Mouse (Mus musculus) CH12.LX (cell line): ENCODE results near the gene Smyd3. TPM values are rescaled to one million over a fixed set of nuclear protein-coding genes. Genes with fewer than 3 reads are reported as not detected.

Experiments used
- DNase-seq: peaks from one replicate; pipeline ENCODE4 v3.0.0-alpha.2; 2013; ENCODE audit errors: extremely low read depth
- H3K27ac ChIP-seq: 2 replicates; pipeline ENCODE4 v1.5.1; 2012; ENCODE audit warnings: low read depth, mild to moderate bottlenecking, control low read depth, moderate library complexity; ENCODE audit not compliant: insufficient read depth
- H3K27me3 ChIP-seq: replicated peaks from 2 replicates; pipeline ENCODE3; 2012; ENCODE audit warnings: inconsistent platforms
- H3K36me3 ChIP-seq, 2 experiments: replicated peaks in 1 of 2; 2 replicates each; pipeline versions ENCODE3 to v1.6.1; 2012; ENCODE audit warnings: inconsistent platforms in 1 of 2, low read length in 1 of 2, mild to moderate bottlenecking in 1 of 2, mixed read lengths in 1 of 2, moderate library complexity in 1 of 2; ENCODE audit not compliant: control insufficient read depth in 1 of 2, insufficient read depth in 1 of 2
- H3K4me1 ChIP-seq, 2 experiments: 2 replicates each; pipeline ENCODE4 v1.6.1; 2012; ENCODE audit warnings: inconsistent platforms in 1 of 2, moderate library complexity in 1 of 2; ENCODE audit not compliant: insufficient read depth in 2 of 2, control insufficient read depth in 1 of 2
- H3K4me2 ChIP-seq: 2 replicates; pipeline ENCODE4 v1.6.1; 2012; ENCODE audit warnings: low read depth, mild to moderate bottlenecking, control low read depth; ENCODE audit not compliant: poor library complexity, insufficient read depth, severe bottlenecking
- H3K4me3 ChIP-seq, 3 experiments: fragments of 150-350 bp in 1 of 3; sonication (generic) in 1 of 3; replicated peaks in 1 of 3; 2 replicates each; pipeline versions ENCODE3 to v1.5.1; 2011 to 2012; ENCODE audit warnings: low read depth in 2 of 3, low read length in 2 of 3, mild to moderate bottlenecking in 2 of 3, moderate library complexity in 2 of 3, control low read depth in 1 of 3, improper control_type of control experiment in 1 of 3, inconsistent platforms in 1 of 3, mixed read lengths in 1 of 3; ENCODE audit not compliant: poor library complexity in 1 of 3
- H3K79me2 ChIP-seq: replicated peaks from 2 replicates; pipeline ENCODE4 v1.6.1; 2012; ENCODE audit warnings: mild to moderate bottlenecking, moderate library complexity; ENCODE audit not compliant: control insufficient read depth, poor library complexity, insufficient read depth, severe bottlenecking; ENCODE audit errors: extremely low read depth
- H3K9ac ChIP-seq: 2 replicates; pipeline ENCODE4 v1.6.1; 2012; ENCODE audit warnings: low read depth, mild to moderate bottlenecking, control low read depth, moderate library complexity; ENCODE audit not compliant: insufficient read depth
- H3K9me3 ChIP-seq: replicated peaks from 2 replicates; pipeline ENCODE3; 2012; ENCODE audit warnings: low read length, inconsistent platforms, mixed read lengths
- BHLHE40 ChIP-seq: IDR thresholded peaks from 2 replicates; pipeline ENCODE4 v1.6.1; 2011; ENCODE audit warnings: mild to moderate bottlenecking, low read depth, low read length, improper control_type of control experiment
- CTCF ChIP-seq, 2 experiments: IDR thresholded peaks in 1 of 2; conservative IDR thresholded peaks in 1 of 2; 2 replicates each; pipeline ENCODE4 v1.5.1; 2011 to 2012; ENCODE audit warnings: low read depth in 2 of 2, low read length in 2 of 2, improper control_type of control experiment in 1 of 2, inconsistent platforms in 1 of 2, mild to moderate bottlenecking in 1 of 2, moderate library complexity in 1 of 2
- E2F4 ChIP-seq: IDR thresholded peaks from 2 replicates; pipeline ENCODE4 v1.6.1; 2011; ENCODE audit warnings: low read depth, low read length, improper control_type of control experiment; ENCODE audit not compliant: insufficient replicate concordance
- ELF1 ChIP-seq: IDR thresholded peaks from 2 replicates; pipeline ENCODE4 v1.6.1; 2014; ENCODE audit warnings: low read depth, mild to moderate bottlenecking, inconsistent platforms, low read length, improper control_type of control experiment
- EP300 ChIP-seq: IDR thresholded peaks from 2 replicates; pipeline ENCODE4 v1.6.1; 2011; ENCODE audit warnings: low read length, improper control_type of control experiment
- ETS1 ChIP-seq: conservative IDR thresholded peaks from 2 replicates; pipeline ENCODE4 v1.6.1; 2012; ENCODE audit warnings: low read depth, mild to moderate bottlenecking, inconsistent platforms, low read length, improper control_type of control experiment, moderate library complexity
- HCFC1 ChIP-seq: IDR thresholded peaks from 2 replicates; pipeline ENCODE4 v1.6.1; 2012; ENCODE audit warnings: low read depth, mild to moderate bottlenecking, inconsistent platforms, low read length, improper control_type of control experiment
- JUN ChIP-seq: IDR thresholded peaks from 2 replicates; pipeline ENCODE4 v1.6.1; 2011; ENCODE audit warnings: low read depth, mild to moderate bottlenecking, low read length, improper control_type of control experiment, moderate library complexity; ENCODE audit not compliant: insufficient read depth
- KAT2A ChIP-seq: IDR thresholded peaks from 2 replicates; pipeline ENCODE4 v1.6.1; 2012; ENCODE audit warnings: low read length, improper control_type of control experiment, inconsistent platforms; ENCODE audit not compliant: insufficient replicate concordance
- MAX ChIP-seq: IDR thresholded peaks from 2 replicates; pipeline ENCODE4 v1.6.1; 2011; ENCODE audit warnings: low read length, improper control_type of control experiment
- MEF2A ChIP-seq: IDR thresholded peaks from 2 replicates; pipeline ENCODE4 v1.6.1; 2014; ENCODE audit warnings: low read depth, mild to moderate bottlenecking, inconsistent platforms, low read length, improper control_type of control experiment, borderline replicate concordance
- MYC ChIP-seq: IDR thresholded peaks from 2 replicates; pipeline ENCODE4 v1.6.1; 2011; ENCODE audit warnings: low read depth, mild to moderate bottlenecking, improper control_type of control experiment, low read length
- NRF1 ChIP-seq: IDR thresholded peaks from 2 replicates; pipeline ENCODE4 v1.6.1; 2014; ENCODE audit warnings: low read depth, mild to moderate bottlenecking, inconsistent platforms, low read length, improper control_type of control experiment, moderate library complexity
- POLR2A ChIP-seq: IDR thresholded peaks from 2 replicates; pipeline ENCODE4 v1.6.1; 2011; ENCODE audit warnings: low read depth, mild to moderate bottlenecking, improper control_type of control experiment, low read length
- POLR2AphosphoS2 ChIP-seq: IDR thresholded peaks from 2 replicates; pipeline ENCODE4 v1.6.1; 2011; ENCODE audit warnings: low read depth, low read length, improper control_type of control experiment
- SIN3A ChIP-seq: IDR thresholded peaks from 2 replicates; pipeline ENCODE4 v1.6.1; 2012; ENCODE audit warnings: low read length, improper control_type of control experiment, inconsistent platforms
- TCF12 ChIP-seq: IDR thresholded peaks from 2 replicates; pipeline ENCODE4 v1.6.1; 2014; ENCODE audit warnings: low read depth, mild to moderate bottlenecking, inconsistent platforms, low read length, improper control_type of control experiment
- ZC3H11A ChIP-seq: IDR thresholded peaks from 2 replicates; pipeline ENCODE4 v1.6.1; 2012; ENCODE audit warnings: low read depth, mild to moderate bottlenecking, inconsistent platforms, low read length, improper control_type of control experiment
- dilution Hi-C: fragments of 300-500 bp; cut with MboI; formaldehyde crosslinking; loops from 2 replicates; pipeline ENCODE4 v1.14.3; 2020; ENCODE audit warnings: low sequenced_read_pairs; ENCODE audit not compliant: extremely low pct_unique_long_range_greater_than_20kb, extremely low pct_ligation_motif_present
- in situ Hi-C: fragments of 300-500 bp; cut with MboI; formaldehyde crosslinking; loops from 3 replicates; pipeline ENCODE4 v1.14.3; 2019; ENCODE audit warnings: low sequenced_read_pairs, low pct_ligation_motif_present, low pct_unique_long_range_greater_than_20kb, mixed read lengths
- polyA plus RNA-seq: library from polyadenylated mRNA; unstranded; fragments of >175 nt; gene quantifications from 2 replicates; pipeline ENCODE4 v1.2.1, GENCODE M21; 2012; ENCODE audit warnings: low read depth; ENCODE audit not compliant: insufficient read length
- total RNA-seq, 2 experiments: library from RNA; depleted of rRNA; stranded (reverse); fragments of 300-350 nt in 1 of 2; fragments of >200 nt in 1 of 2; gene quantifications; 2 replicates each; pipeline ENCODE4 v1.2.3; 2012 to 2014

Gene Smyd3
- total and polyA plus RNA-seq, 3 experiments: 11.4 to 12.5 (median 11.8) TPM

DNA sequence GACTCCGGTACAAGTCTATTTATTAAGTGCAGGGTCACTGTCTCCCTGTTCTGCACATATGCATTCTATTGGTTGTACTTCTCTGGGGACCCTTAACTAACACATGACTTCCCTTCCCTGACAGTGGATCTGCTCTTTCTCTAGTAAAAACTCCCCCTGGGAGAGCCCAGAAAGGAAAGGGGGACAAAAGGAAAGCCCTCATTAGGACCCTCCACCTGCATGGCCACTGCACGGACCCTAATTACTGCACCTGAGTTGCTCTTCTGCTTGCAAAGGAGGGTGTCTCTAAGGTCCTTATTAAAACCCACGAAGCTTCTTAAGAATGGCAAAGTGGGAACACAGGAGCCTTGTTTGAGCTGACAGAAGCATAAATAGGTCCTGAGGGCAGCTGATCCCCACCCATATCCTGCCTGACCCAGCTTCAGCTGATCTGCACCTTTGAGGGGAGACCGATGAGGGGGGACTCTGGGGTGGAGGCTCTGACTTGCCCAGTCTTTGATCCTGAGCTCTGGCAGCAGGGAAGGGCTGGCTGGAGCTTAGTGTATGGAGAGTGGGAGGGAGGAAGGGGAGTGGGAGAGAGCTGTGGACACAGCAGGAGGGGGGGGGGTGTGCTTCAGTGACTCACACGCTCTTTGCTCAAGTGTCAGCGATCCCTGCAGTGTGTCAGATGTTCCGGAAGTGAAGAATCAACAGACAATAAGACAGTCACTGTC, 575.4 kb downstream of the Smyd3 start:
- Histone ChIP-seq H3K36me3 (no peaks in the 10 kb centered on the region), H3K9ac (no peak overlapping the region), H3K27me3 (no peaks in the 10 kb centered on the region), H3K9me3 (no peaks in the 10 kb centered on the region), H3K79me2 (no peaks in the 10 kb centered on the region)
- dilution Hi-C loops: no loop called here
- in situ Hi-C loops: no loop called here
- DNase-seq: no peak
- no peak for TF ChIP-seq SIN3A
- TF ChIP-seq KAT2A: no peak
- no peak for TF ChIP-seq ZC3H11A
- no peak for TF ChIP-seq MAX
- no peak for TF ChIP-seq EP300
- TF ChIP-seq CTCF (conservative IDR thresholded peaks at IDR 0.05 in 1 of 2, IDR thresholded peaks at IDR 0.05 in 1 of 2; ENCODE audit: low read depth in 2 of 2, low read length in 2 of 2): no peak
- no peak for TF ChIP-seq MEF2A
- TF ChIP-seq TCF12: no peak
- no peak for TF ChIP-seq ETS1
- TF ChIP-seq MYC: no peak
- TF ChIP-seq BHLHE40: no peak
- TF ChIP-seq, all 38 proteins: peak for 0
- Histone ChIP-seq H3K27ac (no peak overlapping the region), H3K4me3 (no peak overlapping the region), H3K4me1 (no peaks in the 10 kb centered on the region), H3K4me2 (no peak overlapping the region)

DNA sequence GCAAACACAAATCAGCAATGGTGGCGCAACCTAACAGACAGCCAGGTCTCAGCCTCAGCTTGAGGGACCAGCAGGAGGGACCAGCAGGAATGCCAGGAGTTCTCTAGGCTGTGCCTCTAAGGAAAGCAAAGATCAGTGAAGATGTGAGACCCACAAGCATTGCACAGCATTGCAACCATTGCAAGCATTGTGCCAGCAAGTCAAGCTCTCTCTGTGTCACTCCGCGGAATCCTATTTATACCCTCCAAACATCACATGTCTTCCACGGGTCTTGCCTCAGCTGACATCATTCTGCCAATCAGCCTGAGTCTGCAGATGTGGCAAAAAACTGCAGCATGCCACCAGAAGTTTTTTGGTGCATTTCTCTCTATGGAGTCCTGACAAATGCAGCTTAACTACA, 577.5 kb downstream of the Smyd3 start:
- TF ChIP-seq KAT2A: no peak
- no peak for TF ChIP-seq MYC
- no peak for TF ChIP-seq ELF1
- TF ChIP-seq POLR2AphosphoS2: no peak
- TF ChIP-seq JUN: no peak
- no peak for TF ChIP-seq E2F4
- TF ChIP-seq HCFC1: no peak
- no peak for TF ChIP-seq NRF1
- no peak for TF ChIP-seq POLR2A
- no peak for TF ChIP-seq EP300
- Histone ChIP-seq H3K9me3 (no peaks in the 10 kb centered on the region), H3K4me3 (no peak overlapping the region), H3K4me2 (no peak overlapping the region), H3K27me3 (no peaks in the 10 kb centered on the region), H3K9ac (no peak overlapping the region), H3K36me3 (no peaks in the 10 kb centered on the region), H3K27ac (no peak overlapping the region), H3K79me2 (no peaks in the 10 kb centered on the region), H3K4me1 (no peaks in the 10 kb centered on the region)
- dilution Hi-C loops (no loop called here), in situ Hi-C loops (no loop called here)
- no peak for DNase-seq
